Mouse (Mus musculus) heart, adult 2 months (tissue): Measurements from ENCODE around the gene Atf6. TPM values are rescaled to one million over a fixed set of nuclear protein-coding genes. Genes with fewer than 3 reads are reported as not detected.

Experiments used
- DNase-seq, 2 experiments: peaks; one replicate each; pipeline ENCODE4 v3.0.0; 2021
- H3K27ac ChIP-seq: fragments of 200-600 bp; 2 replicates; pipeline ENCODE4 v1.8.1; 2022
- H3K27me3 ChIP-seq: fragments of 200-500 bp; 2 replicates; pipeline ENCODE4 v1.6.1; 2012; ENCODE audit warnings: mild to moderate bottlenecking, low read length, inconsistent platforms, mixed read lengths; ENCODE audit not compliant: control insufficient read depth, insufficient read depth
- H3K36me3 ChIP-seq: fragments of 200-500 bp; 2 replicates; pipeline ENCODE4 v1.6.1; 2012; ENCODE audit warnings: low read length, inconsistent platforms; ENCODE audit not compliant: control insufficient read depth, insufficient read depth
- H3K4me1 ChIP-seq: fragments of 200-500 bp; 2 replicates; pipeline ENCODE4 v1.6.1; 2011; ENCODE audit warnings: low read length; ENCODE audit not compliant: control insufficient read depth, insufficient read depth
- H3K4me3 ChIP-seq: fragments of 200-600 bp; 2 replicates; pipeline ENCODE4 v1.8.1; 2022
- H3K79me2 ChIP-seq: fragments of 200-500 bp; replicated peaks from 2 replicates; pipeline ENCODE4 v1.6.1; 2012; ENCODE audit warnings: mild to moderate bottlenecking, inconsistent platforms, low read length, moderate library complexity, mixed read lengths; ENCODE audit not compliant: control insufficient read depth, insufficient read depth
- H3K9ac ChIP-seq: fragments of 200-500 bp; 2 replicates; pipeline ENCODE4 v1.6.1; 2012; ENCODE audit warnings: low read depth, mild to moderate bottlenecking, control low read depth, inconsistent platforms, low read length, mixed read lengths
- CTCF ChIP-seq: fragments of 200-600 bp; IDR thresholded peaks from 2 replicates; pipeline ENCODE4 v1.8.1; 2022; ENCODE audit warnings: antibody characterized with exemption, mild to moderate bottlenecking, moderate library complexity
- EP300 ChIP-seq: fragments of 200-500 bp; IDR thresholded peaks from 2 replicates; pipeline ENCODE4 v1.6.1; 2011; ENCODE audit warnings: low read depth, low read length, control low read depth; ENCODE audit not compliant: insufficient read depth
- POLR2A ChIP-seq: fragments of 200-500 bp; IDR thresholded peaks from 2 replicates; pipeline ENCODE4 v1.6.1; 2011; ENCODE audit warnings: mild to moderate bottlenecking, low read depth, low read length, control low read depth; ENCODE audit not compliant: insufficient read depth
- WGBS: fragments of 180-500 bp; shearing (Covaris S2); methylation state at CpG from one replicate; pipeline ENCODE4 v1.1.7; 2018; 5-methylcytosine and 5-hydroxymethylcytosine counted together
- intact Hi-C: fragments of 180-260 bp; cut with DNase I; formaldehyde crosslinking; loops from one replicate; pipeline ENCODE4 v1.15.1; 2025
- polyA plus RNA-seq: library from polyadenylated mRNA; depleted of rRNA; stranded (reverse); fragments of >200 nt; gene quantifications from 2 replicates; pipeline ENCODE4 v1.2.3, GENCODE M21; 2012
- total RNA-seq, 2 experiments: library from RNA; stranded (reverse); gene quantifications; 2 replicates each; pipeline ENCODE4 v1.2.3; 2021

Atf6 gene
- total and polyA plus RNA-seq, 3 experiments: 22.0 to 82.3 (median 62.6) TPM

GRCm38 (mm10) chr1:170697771-170698356 lies 169.7 kb downstream of the Atf6 start:
- H3K27ac ChIP-seq: no peak overlapping the region
- no peaks in the 10 kb centered on the region for H3K27me3 ChIP-seq
- no peaks in the 10 kb centered on the region for H3K79me2 ChIP-seq
- TF ChIP-seq POLR2A (no peak), CTCF (no peak), EP300 (no peak)
- WGBS: 82% methylated on average over 7 of the region's 7 CpGs
- no peak for DNase-seq
- peaks cover 13% of the 10 kb centered on the region for H3K4me1 ChIP-seq
- no peaks in the 10 kb centered on the region for H3K36me3 ChIP-seq
- intact Hi-C loops: no loop called here
- H3K9ac ChIP-seq: no peak overlapping the region
- H3K4me3 ChIP-seq: no peak overlapping the region

- Histone ChIP-seq H3K79me2 (no peaks in the 10 kb centered on the region), H3K9ac (no peak overlapping the region), H3K36me3 (no peaks in the 10 kb centered on the region), H3K4me3 (no peak overlapping the region), H3K27ac (no peak overlapping the region), H3K27me3 (no peaks in the 10 kb centered on the region), H3K4me1 (peaks cover 13% of the 10 kb centered on the region)
- TF ChIP-seq CTCF (no peak), EP300 (no peak), POLR2A (no peak)
- no peak for DNase-seq
- intact Hi-C loops: no loop called here
- WGBS: 97% methylated on average over 8 of the region's 8 CpGs
These were observed 170.6 kb downstream of the Atf6 start for GRCm38 (mm10) chr1:170696996-170697395.

GRCm38 (mm10) chr1:170695326-170695725 lies 172.2 kb downstream of the Atf6 start:
- peaks cover 13% of the 10 kb centered on the region for H3K4me1 ChIP-seq
- no peak for DNase-seq
- TF ChIP-seq CTCF: no peak
- TF ChIP-seq EP300: no peak
- TF ChIP-seq POLR2A: no peak
- WGBS: 76% methylated on average over 6 of the region's 6 CpGs
- peak overlapping the region; percentile 57 for H3K27ac ChIP-seq
- H3K4me3 ChIP-seq: no peak overlapping the region
- H3K9ac ChIP-seq: no peak overlapping the region
- H3K27me3 ChIP-seq: no peaks in the 10 kb centered on the region
- H3K79me2 ChIP-seq: no peaks in the 10 kb centered on the region
- no peaks in the 10 kb centered on the region for H3K36me3 ChIP-seq
- intact Hi-C loops: no loop called here

- H3K27me3 ChIP-seq: no peaks in the 10 kb centered on the region
- no peak overlapping the region for H3K4me3 ChIP-seq
- WGBS: 26% methylated on average over 5 of the region's 5 CpGs
- TF ChIP-seq EP300: no peak
- no peak for TF ChIP-seq POLR2A
- TF ChIP-seq CTCF: no peak
- no peaks in the 10 kb centered on the region for H3K79me2 ChIP-seq
- H3K9ac ChIP-seq: no peak overlapping the region
- DNase-seq: peak; percentile 70 to 84
- intact Hi-C loops: no loop called here
- H3K4me1 ChIP-seq: peaks cover 10% of the 10 kb centered on the region
- H3K27ac ChIP-seq: peak overlapping the region; percentile 57
- no peaks in the 10 kb centered on the region for H3K36me3 ChIP-seq
These were observed 172.7 kb downstream of the Atf6 start for GRCm38 (mm10) chr1:170694821-170695291.

- TF ChIP-seq POLR2A (no peak), CTCF (no peak), EP300 (no peak)
- WGBS: 56% methylated on average over 5 of the region's 5 CpGs
- Histone ChIP-seq H3K27ac (no peak overlapping the region), H3K36me3 (no peaks in the 10 kb centered on the region), H3K9ac (no peak overlapping the region), H3K4me3 (no peak overlapping the region), H3K27me3 (no peaks in the 10 kb centered on the region; the same call in 1 of the 2 replicates), H3K4me1 (peaks cover 6% of the 10 kb centered on the region; the same call in 1 of the 2 replicates), H3K79me2 (0 out of 2 replicates have a peak, but pooled peaks cover 1% of the 10 kb centered on the region)
- intact Hi-C loops: no loop called here
- peak; percentile 21 to 28 for DNase-seq
These were observed 176.3 kb downstream of the Atf6 start for GRCm38 (mm10) chr1:170691301-170691700.

- Histone ChIP-seq H3K36me3 (no peaks in the 10 kb centered on the region), H3K27me3 (no peaks in the 10 kb centered on the region; the same call in 1 of the 2 replicates), H3K27ac (no peak overlapping the region), H3K79me2 (0 out of 2 replicates have a peak, but pooled peaks cover 1% of the 10 kb centered on the region), H3K4me1 (peaks cover 2% of the 10 kb centered on the region; the same call in 1 of the 2 replicates), H3K9ac (no peak overlapping the region), H3K4me3 (no peak overlapping the region)
- intact Hi-C loops: no loop called here
- TF ChIP-seq EP300 (no peak), POLR2A (no peak), CTCF (no peak)
- no peak for DNase-seq
- 94% methylated on average over 8 of the region's 8 CpGs for WGBS
These were observed 177.8 kb downstream of the Atf6 start for GRCm38 (mm10) chr1:170689773-170690172.
